Mouse (Mus musculus): ENCODE measurements around the gene Smim26.
"Not testable (repeated sequence)": the region's sequence is repeated elsewhere in the genome, so short reads cannot be mapped to it uniquely, and the experiment has no call there.

Smim26 gene

GRCm38 (mm10) chr2:144593951-144594651, at the start of gene Smim26:
TSS of gene Smim26 (plus strand) at chr2:144594054.
- peak; percentile 65 to 68 for DNase-seq (ENCODE audit: low spot score in 2 of 2)

- DNase-seq (ENCODE audit: low spot score in 2 of 2) = no peak
Observed at GRCm38 (mm10) chr2:144544630-144545029, 49.2 kb upstream of the Smim26 start.

DNA sequence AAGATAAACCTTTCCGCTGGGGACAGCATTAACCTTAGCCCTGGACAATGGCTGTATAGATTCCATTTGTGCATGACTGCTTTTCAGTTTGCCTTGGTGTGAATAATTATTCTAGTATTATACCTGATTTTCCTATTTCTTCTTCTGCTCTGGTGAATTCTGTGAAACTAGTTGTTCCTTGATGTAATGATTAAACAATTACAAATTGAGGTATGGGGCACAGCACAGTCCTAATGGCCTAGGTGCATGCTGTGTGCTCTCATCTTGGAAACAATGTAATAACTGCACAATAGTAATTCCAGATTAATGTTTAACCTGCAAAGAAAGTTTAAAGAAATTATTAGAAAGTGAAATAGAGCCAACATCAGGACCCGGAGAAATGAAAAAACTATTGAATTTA, 48.8 kb upstream of the Smim26 start:
- DNase-seq (ENCODE audit: low spot score in 2 of 2) = no peak

GRCm38 (mm10) chr2:144545481-144545880, 48.4 kb upstream of the Smim26 start:
- no peak for DNase-seq (ENCODE audit: low spot score in 2 of 2)

- DNase-seq (ENCODE audit: low spot score in 2 of 2) = no peak
Observed at GRCm38 (mm10) chr2:144547559-144547958, 46.3 kb upstream of the Smim26 start.

DNA sequence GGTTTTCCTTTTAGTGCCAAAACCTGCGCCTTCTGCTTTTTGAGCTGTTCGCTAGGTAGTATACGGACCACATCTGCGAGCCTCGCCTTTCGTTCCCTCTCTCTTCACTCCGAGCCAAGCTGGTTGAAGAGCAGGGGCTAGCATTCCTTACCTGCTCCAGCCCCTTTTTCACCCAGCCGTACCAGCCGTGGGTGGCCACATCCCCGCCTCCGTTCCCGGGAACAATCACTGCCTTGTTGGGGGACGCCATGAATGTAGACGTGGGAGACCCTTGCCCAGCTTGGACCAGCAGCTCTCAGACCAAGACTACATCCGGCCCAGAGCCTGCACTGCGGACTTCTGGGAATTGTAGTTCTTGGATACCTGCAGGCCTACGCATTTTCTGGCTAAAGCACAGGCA, 43.3 kb upstream of the Smim26 start, which contains the start of gene Rbbp9:
Gene Rbbp9 (minus strand): TSS at position 341 of the 400 bp plus-strand sequence.
- DNase-seq (ENCODE audit: low spot score in 2 of 2) = peak; percentile 16 to 66

DNA sequence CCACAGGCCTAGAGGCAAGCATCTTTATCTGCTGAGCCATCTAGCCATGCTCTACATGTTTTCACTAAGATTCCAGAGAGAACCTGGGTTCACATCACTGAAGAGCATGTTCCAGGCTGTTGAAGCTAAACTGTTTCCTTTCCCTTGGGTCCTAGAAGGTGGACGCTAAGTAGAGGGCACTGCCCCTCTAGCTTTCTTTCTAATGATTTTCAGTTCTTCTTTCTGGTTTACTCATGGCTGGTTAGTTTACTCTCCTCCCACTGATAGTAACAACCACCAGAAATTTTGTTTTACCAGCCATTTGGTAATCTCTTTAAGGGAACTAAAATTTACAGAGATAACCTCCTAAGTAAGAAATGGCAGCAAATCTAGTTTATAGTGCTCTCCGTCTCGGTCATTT, 39.9 kb upstream of the Smim26 start:
- DNase-seq (ENCODE audit: low spot score in 2 of 2) = no peak

- no peak for DNase-seq (ENCODE audit: low spot score in 2 of 2)
Observed at GRCm38 (mm10) chr2:144555286-144555819, 38.5 kb upstream of the Smim26 start.

DNA sequence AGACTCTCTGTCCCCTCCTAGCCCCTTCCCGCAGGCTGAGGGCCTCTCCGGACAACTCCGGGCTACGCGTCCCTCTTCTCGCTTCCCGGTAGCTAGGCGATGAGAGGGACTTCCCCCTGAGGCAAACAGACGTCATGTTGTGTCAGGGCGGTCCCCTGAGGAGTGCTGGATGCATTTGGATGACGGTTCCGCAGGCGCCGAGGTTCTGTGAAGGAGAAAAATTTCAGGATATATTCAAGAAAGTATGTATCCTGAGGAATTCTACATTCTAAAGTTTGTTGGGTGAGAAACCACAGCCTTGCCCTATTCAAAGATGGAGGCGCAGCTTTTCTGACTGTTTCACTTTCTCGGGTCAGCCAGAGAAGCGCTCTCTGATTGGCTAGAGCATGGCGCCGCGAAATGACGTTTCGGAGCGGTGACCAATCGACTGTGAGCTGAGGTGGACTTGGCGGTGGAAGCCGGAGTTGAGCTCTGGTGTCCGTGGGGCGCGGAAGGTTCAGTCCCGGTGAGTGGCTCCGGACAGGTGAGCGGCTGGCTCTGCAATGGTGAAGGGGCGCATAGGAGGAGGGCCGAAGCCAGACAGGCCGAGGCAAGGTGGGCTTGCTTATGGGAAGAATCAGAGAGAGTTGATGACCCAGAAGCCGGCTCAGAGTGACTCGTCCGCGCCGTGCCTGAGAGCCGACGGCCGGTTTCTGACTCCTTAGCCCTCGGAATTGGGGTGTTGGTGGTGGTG, 37.9 kb upstream of the Smim26 start, which contains the start of gene Sec23b:
Gene Sec23b (plus strand): TSS at position 410 of the 733 bp plus-strand sequence.
- DNase-seq (ENCODE audit: low spot score in 2 of 2) = peak; percentile 94 to 96

DNA sequence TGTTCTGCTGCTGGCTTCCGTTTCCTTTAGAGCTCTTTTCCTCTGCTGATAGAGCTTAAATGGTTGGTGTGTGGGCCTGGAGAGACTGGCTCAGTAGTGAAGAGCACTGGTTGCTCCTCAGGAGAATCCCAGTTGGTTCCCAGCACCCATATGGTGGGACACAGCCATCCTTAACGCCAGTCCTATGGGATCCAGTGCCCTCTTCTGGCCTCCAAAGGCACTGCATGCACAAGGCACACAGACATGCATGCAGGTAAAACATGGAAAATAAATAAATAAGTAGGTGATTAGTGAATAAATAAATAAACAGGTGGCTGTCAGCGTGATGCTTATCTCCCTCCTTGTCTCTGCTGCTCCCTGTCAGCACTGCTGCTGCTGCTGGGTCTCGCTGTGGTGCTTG, 5.1 kb upstream of the Smim26 start:
- no peak for DNase-seq (ENCODE audit: low spot score in 2 of 2)

- not testable (repeated sequence) for DNase-seq (ENCODE audit: low spot score in 2 of 2)
Observed at GRCm38 (mm10) chr2:144593036-144593435, 818 bp upstream of the Smim26 start.

DNA sequence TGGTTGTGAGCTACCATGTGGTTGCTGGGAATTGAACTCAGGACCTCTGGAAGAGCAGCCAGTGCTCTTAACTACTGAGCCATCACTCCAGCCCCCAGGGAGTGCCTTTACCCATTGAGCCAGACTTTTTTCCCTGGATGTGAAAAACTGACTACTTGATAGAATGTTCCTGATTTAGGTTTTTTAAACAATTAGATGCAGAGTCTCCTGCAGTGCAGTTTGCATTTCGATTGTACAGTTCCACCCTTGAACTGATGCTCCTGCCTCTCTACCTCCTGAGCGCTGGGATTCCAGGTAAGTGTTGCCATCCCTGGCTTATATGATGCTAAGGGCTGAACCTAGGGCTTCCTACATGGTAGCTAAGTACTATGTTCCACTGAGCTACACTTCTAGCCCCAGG, 4.2 kb downstream of the Smim26 start:
- DNase-seq (ENCODE audit: low spot score in 2 of 2) = no peak

GRCm38 (mm10) chr2:144599831-144600687, 6.2 kb downstream of the Smim26 start, which contains the start of gene Dtd1:
TSS of gene Dtd1 (plus strand) at chr2:144599897.
- peak; percentile 79 to 84 for DNase-seq (ENCODE audit: low spot score in 2 of 2)

GRCm38 (mm10) chr2:144601576-144601975, 7.7 kb downstream of the Smim26 start:
- no peak for DNase-seq (ENCODE audit: low spot score in 2 of 2)

DNA sequence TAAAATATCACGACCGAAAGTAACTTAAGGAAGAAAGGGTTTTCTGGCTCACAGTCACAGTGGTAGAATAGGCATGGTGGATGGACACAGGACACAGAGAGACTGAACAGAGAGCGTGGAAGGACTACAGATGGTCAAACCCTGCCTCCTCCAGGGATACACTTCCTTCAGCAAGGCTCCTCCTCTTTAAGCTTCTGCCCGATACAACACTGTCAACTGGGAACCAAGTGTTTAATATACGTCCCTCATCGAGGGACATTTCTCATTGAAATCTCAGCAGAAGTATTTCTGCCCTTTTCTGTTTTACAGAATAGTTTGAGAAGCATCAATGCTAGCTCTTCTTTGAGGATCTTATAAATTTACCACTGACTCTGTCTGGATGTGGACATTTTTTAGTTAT, 20.1 kb downstream of the Smim26 start:
- no peak for DNase-seq (ENCODE audit: low spot score in 2 of 2)

- no peak for DNase-seq (ENCODE audit: low spot score in 2 of 2)
Observed at GRCm38 (mm10) chr2:144617074-144617874, 23.4 kb downstream of the Smim26 start.

DNA sequence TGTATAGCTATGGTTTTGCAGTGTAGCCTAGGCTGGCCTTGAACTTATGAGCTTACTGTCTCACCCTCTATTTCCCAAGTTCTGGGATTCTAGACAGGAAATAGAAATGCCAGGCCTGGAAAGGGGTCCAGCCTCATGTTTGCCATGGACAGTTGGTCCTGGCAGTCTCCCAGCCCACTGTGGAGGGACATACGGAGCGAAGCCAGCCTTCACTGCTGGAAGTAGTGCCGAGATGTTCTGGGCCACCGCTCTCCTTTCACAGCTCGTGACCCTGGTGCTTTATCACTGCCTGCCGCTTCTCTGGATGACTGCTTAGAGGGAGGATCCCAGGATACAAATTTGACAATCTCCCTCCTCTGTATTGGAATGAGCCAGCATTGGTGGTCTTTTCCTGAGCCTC, 27.6 kb downstream of the Smim26 start:
- DNase-seq (ENCODE audit: low spot score in 2 of 2) = no peak

DNA sequence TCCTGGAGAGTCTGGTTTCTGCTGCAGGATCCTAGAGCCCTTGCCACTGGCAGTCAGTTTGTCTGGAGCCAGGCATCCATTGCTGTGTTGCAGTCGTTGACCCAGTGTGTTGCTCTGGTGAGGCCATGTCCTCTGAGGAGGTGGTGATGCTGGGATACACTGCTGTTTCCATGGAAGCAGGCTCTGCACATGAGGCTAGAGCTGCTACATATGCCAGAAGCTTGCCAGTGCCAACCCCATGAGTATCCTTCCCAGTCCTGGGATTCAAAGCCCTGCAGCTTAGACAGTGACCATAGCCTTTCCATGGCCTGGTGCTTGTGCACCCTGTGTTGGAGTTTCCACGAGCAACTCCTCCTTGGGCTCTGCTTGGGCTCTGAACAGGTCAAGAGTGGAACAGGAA, 39.7 kb downstream of the Smim26 start:
- no peak for DNase-seq (ENCODE audit: low spot score in 2 of 2)

DNA sequence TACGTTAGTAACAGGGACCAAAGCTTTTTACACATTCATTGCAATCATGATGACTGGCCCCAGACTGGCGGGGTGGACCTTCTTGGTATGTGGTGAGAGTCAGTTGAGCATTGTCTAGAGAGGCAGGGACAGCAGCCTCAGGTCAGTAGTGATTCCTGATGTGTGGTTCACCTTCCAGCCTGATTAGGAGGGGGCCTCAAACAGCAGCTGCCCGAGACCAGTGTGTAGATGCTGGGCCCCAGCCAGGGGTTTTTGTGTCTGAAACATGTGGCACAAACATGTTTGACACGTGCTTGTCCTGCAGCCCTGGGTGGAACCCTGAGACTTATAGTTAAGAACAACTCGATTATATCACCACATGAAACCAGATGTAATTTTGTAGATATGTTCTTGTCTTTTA, 40.4 kb downstream of the Smim26 start:
- no peak for DNase-seq (ENCODE audit: low spot score in 2 of 2)

DNA sequence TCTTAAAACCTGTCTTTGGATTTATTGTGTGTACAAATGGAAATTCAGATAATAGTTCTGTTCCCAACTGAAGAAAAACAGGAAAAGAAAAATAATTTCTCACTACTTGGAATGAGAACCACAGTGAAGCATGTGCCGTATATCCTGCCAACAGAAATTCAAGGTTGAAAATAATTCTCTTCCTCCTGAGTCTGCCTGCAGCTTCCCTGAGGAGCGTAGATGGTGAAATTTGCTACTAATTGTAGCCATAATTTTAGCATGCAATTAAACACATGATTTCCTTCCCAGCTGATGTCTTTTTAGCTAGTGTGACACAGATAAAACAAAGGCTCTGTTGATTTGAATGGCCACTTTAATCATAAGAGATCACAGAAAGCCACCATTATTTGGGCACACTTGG, 40.9 kb downstream of the Smim26 start:
- DNase-seq (ENCODE audit: low spot score in 2 of 2) = no peak

Measured in urinary bladder, adult 18-20 months (tissue).